Mouse (Mus musculus): ENCODE measurements around the gene Cdk4.

- TF ChIP-seq CTCF (conservative IDR thresholded peaks at IDR 0.05; ENCODE audit: low read length) (no peak), NANOG (IDR thresholded peaks at IDR 0.05; ENCODE audit: borderline replicate concordance, low read length) (no peak)
Observed at GRCm38 (mm10) chr10:127062503-127062902, 831 bp upstream of the Cdk4 start.

Data from E14TG2a.4 (cell line).